Mouse (Mus musculus): ENCODE results near the gene Ttc23. TPM values are rescaled to one million over a fixed set of nuclear protein-coding genes. Genes with fewer than 3 reads are reported as not detected.

The Ttc23 gene
- polyA plus RNA-seq, 1 experiment, result 42.0 TPM

DNA sequence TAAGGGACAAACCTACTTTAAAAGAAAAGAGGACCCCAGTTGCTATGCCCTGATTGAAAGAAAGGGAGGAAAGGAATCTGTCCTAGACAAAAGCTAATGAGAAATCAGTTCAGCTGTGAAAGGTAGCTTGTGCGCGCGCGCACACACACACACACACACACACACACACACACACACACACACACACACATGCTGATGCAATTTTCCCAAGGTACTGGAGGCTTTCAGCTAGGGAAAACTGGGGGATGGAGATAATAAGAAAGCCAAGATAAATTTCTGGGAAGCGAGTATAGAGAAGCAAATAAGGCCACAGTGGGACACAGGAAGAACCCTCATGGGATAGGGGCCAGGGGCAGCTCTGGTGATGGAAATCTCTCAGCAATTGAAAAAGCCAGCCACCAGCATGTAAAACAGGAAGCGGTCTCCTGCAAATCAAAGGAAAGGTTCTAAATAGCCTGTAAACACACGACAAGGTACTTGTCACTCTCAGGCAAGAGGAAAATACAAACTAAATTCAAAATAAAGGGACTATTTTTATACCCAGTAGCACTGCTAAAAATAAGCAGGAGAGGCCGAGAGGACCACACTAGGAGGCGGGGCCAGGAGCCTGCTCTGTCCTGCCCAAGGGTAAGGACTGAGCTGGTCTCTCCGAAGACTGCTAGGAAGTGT, 33.3 kb upstream of the Ttc23 start:
- peaks cover 7% of the 10 kb centered on the region for H3K36me3 ChIP-seq (ENCODE audit: control insufficient read depth, insufficient read depth, low read length, poor library complexity, severe bottlenecking)
- TF ChIP-seq CTCF (IDR thresholded peaks at IDR 0.05; ENCODE audit: low read depth, low read length) (no peak), EP300 (IDR thresholded peaks at IDR 0.05; ENCODE audit: insufficient read depth, low read depth, low read length) (no peak), POLR2A (IDR thresholded peaks at IDR 0.05; ENCODE audit: insufficient read depth, low read length) (no peak)
- H3K9ac ChIP-seq (ENCODE audit: low read depth, poor library complexity, severe bottlenecking), result no peak overlapping the region
- H3K27me3 ChIP-seq (ENCODE audit: control insufficient read depth, insufficient read depth, low read length, poor library complexity, severe bottlenecking), result no peaks in the 10 kb centered on the region
- H3K4me1 ChIP-seq (ENCODE audit: control insufficient read depth, insufficient read depth, low read length), result no peaks in the 10 kb centered on the region
- no peak overlapping the region for H3K4me3 ChIP-seq (ENCODE audit: low read depth, low read length)
- no peak overlapping the region for H3K27ac ChIP-seq (ENCODE audit: insufficient read depth, low read length)
- no peaks in the 10 kb centered on the region for H3K9me3 ChIP-seq (replicated peaks; ENCODE audit: control insufficient read depth, insufficient read depth, low read length, poor library complexity, severe bottlenecking)

DNA sequence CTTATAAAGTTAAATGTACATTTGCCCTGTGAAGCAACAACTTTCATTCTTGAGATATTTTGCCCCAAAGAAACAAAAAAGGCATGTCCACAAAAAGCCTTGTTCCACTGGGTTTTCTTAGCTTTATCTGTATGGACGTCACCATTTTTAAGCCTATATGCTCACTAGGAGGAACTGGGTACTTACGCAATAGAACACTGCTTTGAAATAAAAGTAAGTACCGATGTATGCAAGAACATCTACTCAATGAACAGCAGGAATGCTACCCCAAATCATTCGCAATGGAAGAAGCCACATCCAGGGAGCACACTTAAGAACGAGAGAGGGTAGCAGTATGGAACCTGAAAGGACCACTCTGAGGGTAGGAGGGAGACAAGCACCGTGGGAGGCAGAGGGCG, 32.7 kb upstream of the Ttc23 start:
- peaks cover 7% of the 10 kb centered on the region for H3K36me3 ChIP-seq (ENCODE audit: control insufficient read depth, insufficient read depth, low read length, poor library complexity, severe bottlenecking)
- H3K27ac ChIP-seq (ENCODE audit: insufficient read depth, low read length), result no peak overlapping the region
- no peaks in the 10 kb centered on the region for H3K27me3 ChIP-seq (ENCODE audit: control insufficient read depth, insufficient read depth, low read length, poor library complexity, severe bottlenecking)
- no peaks in the 10 kb centered on the region for H3K9me3 ChIP-seq (replicated peaks; ENCODE audit: control insufficient read depth, insufficient read depth, low read length, poor library complexity, severe bottlenecking)
- no peak overlapping the region for H3K9ac ChIP-seq (ENCODE audit: low read depth, poor library complexity, severe bottlenecking)
- no peaks in the 10 kb centered on the region for H3K4me1 ChIP-seq (ENCODE audit: control insufficient read depth, insufficient read depth, low read length)
- TF ChIP-seq CTCF (IDR thresholded peaks at IDR 0.05; ENCODE audit: low read depth, low read length), result no peak
- TF ChIP-seq POLR2A (IDR thresholded peaks at IDR 0.05; ENCODE audit: insufficient read depth, low read length), result no peak
- no peak for TF ChIP-seq EP300 (IDR thresholded peaks at IDR 0.05; ENCODE audit: insufficient read depth, low read depth, low read length)
- no peak overlapping the region for H3K4me3 ChIP-seq (ENCODE audit: low read depth, low read length)

DNA sequence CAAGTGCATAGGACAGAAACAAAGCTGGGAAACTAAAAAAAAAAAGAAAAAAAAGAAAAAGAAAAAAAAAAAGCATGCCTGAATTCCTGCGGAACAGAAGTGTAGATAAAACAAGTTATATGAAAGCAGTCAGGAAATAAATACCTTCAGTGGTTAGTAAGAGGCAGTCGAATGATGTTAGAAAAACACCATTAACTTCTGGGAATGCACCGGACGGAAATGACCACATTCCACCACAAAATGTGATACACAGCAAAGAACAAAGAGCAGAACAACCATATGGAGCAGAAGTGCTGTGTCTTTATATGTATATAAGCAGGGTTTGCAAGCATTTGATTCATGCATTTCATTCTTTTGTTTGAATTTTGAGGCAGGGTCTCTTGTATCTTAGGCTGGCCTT, 30.3 kb upstream of the Ttc23 start:
- Histone ChIP-seq H3K36me3 (ENCODE audit: control insufficient read depth, insufficient read depth, low read length, poor library complexity, severe bottlenecking) (peaks cover 3% of the 10 kb centered on the region; the same call in 1 of the 2 replicates), H3K4me3 (ENCODE audit: low read depth, low read length) (no peak overlapping the region), H3K4me1 (ENCODE audit: control insufficient read depth, insufficient read depth, low read length) (no peaks in the 10 kb centered on the region), H3K9ac (ENCODE audit: low read depth, poor library complexity, severe bottlenecking) (no peak overlapping the region), H3K9me3 (replicated peaks; ENCODE audit: control insufficient read depth, insufficient read depth, low read length, poor library complexity, severe bottlenecking) (no peaks in the 10 kb centered on the region), H3K27ac (ENCODE audit: insufficient read depth, low read length) (no peak overlapping the region), H3K27me3 (ENCODE audit: control insufficient read depth, insufficient read depth, low read length, poor library complexity, severe bottlenecking) (no peaks in the 10 kb centered on the region)
- no peak for TF ChIP-seq CTCF (IDR thresholded peaks at IDR 0.05; ENCODE audit: low read depth, low read length)
- TF ChIP-seq EP300 (IDR thresholded peaks at IDR 0.05; ENCODE audit: insufficient read depth, low read depth, low read length), result no peak
- no peak for TF ChIP-seq POLR2A (IDR thresholded peaks at IDR 0.05; ENCODE audit: insufficient read depth, low read length)

DNA sequence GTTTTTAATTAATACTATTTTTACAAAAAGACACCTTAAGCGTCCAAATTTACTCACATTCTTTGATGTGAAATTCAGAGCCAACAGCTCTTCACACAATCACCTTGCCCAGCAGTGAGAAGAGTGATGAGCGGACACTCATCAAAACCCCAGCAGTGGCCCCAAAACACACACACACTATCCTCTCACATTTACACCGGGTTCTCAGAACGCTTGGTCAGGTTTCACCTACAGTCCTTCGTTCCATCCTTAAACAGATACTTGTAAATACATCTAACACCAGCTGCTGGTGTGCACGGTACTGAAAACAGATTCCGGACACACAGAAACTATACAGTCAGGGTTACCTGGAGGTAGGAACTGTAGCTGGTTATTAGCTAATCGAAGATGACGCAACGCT, 29.6 kb upstream of the Ttc23 start:
- TF ChIP-seq CTCF (IDR thresholded peaks at IDR 0.05; ENCODE audit: low read depth, low read length) (no peak), POLR2A (IDR thresholded peaks at IDR 0.05; ENCODE audit: insufficient read depth, low read length) (no peak), EP300 (IDR thresholded peaks at IDR 0.05; ENCODE audit: insufficient read depth, low read depth, low read length) (no peak)
- no peak overlapping the region for H3K27ac ChIP-seq (ENCODE audit: insufficient read depth, low read length)
- no peaks in the 10 kb centered on the region for H3K4me1 ChIP-seq (ENCODE audit: control insufficient read depth, insufficient read depth, low read length)

DNA sequence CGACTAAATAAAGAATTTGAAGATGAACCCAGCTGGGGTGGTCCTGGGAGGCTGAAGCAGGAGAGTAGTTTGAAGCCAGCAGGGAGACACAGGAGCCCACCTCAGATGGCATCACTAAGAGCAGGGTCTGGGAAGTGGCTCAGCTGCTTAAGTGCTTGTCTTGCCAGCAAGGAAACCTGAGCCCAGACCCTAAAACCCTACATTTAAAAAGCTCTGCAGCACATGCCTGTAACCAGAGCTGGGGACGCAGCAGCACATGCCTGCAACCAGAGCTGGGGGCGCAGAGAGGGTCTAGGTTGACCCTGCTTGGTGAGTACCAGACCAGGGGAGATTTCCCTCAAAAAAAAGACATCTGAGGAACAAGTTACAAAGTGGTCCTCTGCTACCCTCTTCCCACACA, 28.9 kb upstream of the Ttc23 start:
- no peaks in the 10 kb centered on the region for H3K4me1 ChIP-seq (ENCODE audit: control insufficient read depth, insufficient read depth, low read length)
- no peak overlapping the region for H3K9ac ChIP-seq (ENCODE audit: low read depth, poor library complexity, severe bottlenecking)
- H3K9me3 ChIP-seq (replicated peaks; ENCODE audit: control insufficient read depth, insufficient read depth, low read length, poor library complexity, severe bottlenecking), result no peaks in the 10 kb centered on the region
- no peaks in the 10 kb centered on the region for H3K27me3 ChIP-seq (ENCODE audit: control insufficient read depth, insufficient read depth, low read length, poor library complexity, severe bottlenecking)
- H3K36me3 ChIP-seq (ENCODE audit: control insufficient read depth, insufficient read depth, low read length, poor library complexity, severe bottlenecking), result peaks cover 3% of the 10 kb centered on the region; the same call in 1 of the 2 replicates
- no peak for TF ChIP-seq POLR2A (IDR thresholded peaks at IDR 0.05; ENCODE audit: insufficient read depth, low read length)
- H3K27ac ChIP-seq (ENCODE audit: insufficient read depth, low read length), result no peak overlapping the region
- H3K4me3 ChIP-seq (ENCODE audit: low read depth, low read length), result no peak overlapping the region

More for the DNA sequence above, 29.6 kb upstream of the Ttc23 start:
- Histone ChIP-seq H3K27me3 (ENCODE audit: control insufficient read depth, insufficient read depth, low read length, poor library complexity, severe bottlenecking) (no peaks in the 10 kb centered on the region), H3K9me3 (replicated peaks; ENCODE audit: control insufficient read depth, insufficient read depth, low read length, poor library complexity, severe bottlenecking) (no peaks in the 10 kb centered on the region), H3K4me3 (ENCODE audit: low read depth, low read length) (no peak overlapping the region), H3K9ac (ENCODE audit: low read depth, poor library complexity, severe bottlenecking) (no peak overlapping the region), H3K36me3 (ENCODE audit: control insufficient read depth, insufficient read depth, low read length, poor library complexity, severe bottlenecking) (peaks cover 3% of the 10 kb centered on the region; the same call in 1 of the 2 replicates)

DNA sequence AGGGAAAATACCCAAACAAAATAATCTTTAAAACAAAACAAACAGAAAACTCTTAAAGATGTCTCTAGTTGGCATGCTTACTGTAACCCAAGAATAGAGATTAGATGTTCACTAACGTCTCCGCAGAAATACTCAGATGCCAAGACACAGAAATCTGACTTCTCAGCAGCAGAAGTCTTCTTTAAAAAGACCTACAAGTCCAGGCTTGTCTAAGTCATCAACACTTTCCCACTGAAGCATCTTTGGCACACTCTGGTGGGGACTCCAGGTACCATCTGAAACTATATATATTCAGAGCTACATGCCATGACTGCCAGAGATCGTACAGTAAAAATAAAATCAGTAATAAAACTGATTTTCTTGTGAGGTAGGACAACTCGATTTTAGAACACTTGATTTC, 27.4 kb upstream of the Ttc23 start:
- TF ChIP-seq CTCF (IDR thresholded peaks at IDR 0.05; ENCODE audit: low read depth, low read length), result no peak
- no peak for TF ChIP-seq EP300 (IDR thresholded peaks at IDR 0.05; ENCODE audit: insufficient read depth, low read depth, low read length)
- no peak for TF ChIP-seq POLR2A (IDR thresholded peaks at IDR 0.05; ENCODE audit: insufficient read depth, low read length)
- H3K27me3 ChIP-seq (ENCODE audit: control insufficient read depth, insufficient read depth, low read length, poor library complexity, severe bottlenecking), result no peaks in the 10 kb centered on the region

More for the DNA sequence above, 27.4 kb upstream of the Ttc23 start:
- Histone ChIP-seq H3K9ac (ENCODE audit: low read depth, poor library complexity, severe bottlenecking) (peak overlapping the region; percentile 85), H3K27ac (ENCODE audit: insufficient read depth, low read length) (peak overlapping the region; percentile 77), H3K4me1 (ENCODE audit: control insufficient read depth, insufficient read depth, low read length) (no peaks in the 10 kb centered on the region), H3K9me3 (replicated peaks; ENCODE audit: control insufficient read depth, insufficient read depth, low read length, poor library complexity, severe bottlenecking) (no peaks in the 10 kb centered on the region), H3K36me3 (ENCODE audit: control insufficient read depth, insufficient read depth, low read length, poor library complexity, severe bottlenecking) (peaks cover 3% of the 10 kb centered on the region; the same call in 1 of the 2 replicates), H3K4me3 (ENCODE audit: low read depth, low read length) (no peak overlapping the region)
